Mouse (Mus musculus) E14TG2a.4 (cell line): ENCODE results near the gene Ubqln5.

Experiments used
- CTCF ChIP-seq: conservative IDR thresholded peaks from 2 replicates; pipeline ENCODE4 v1.5.1; 2014; ENCODE audit warnings: low read length
- POU5F1 ChIP-seq: IDR thresholded peaks from 2 replicates; pipeline ENCODE4 v1.6.1; 2014; ENCODE audit warnings: low read length, borderline replicate concordance

DNA sequence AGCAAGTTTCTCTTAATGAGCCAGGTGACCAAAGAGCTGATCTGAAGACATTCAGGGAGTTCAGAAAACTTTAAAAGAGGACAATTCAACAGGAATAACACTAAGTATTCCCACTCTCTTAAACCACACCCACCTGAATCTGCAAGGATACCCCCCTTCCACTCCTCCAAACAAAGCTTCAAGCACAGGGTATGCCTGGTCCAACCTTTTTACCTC, 25.0 kb downstream of the Ubqln5 start, which contains the start of gene Olfr646:
- TF ChIP-seq CTCF (no peak), POU5F1 (no peak)
